Mouse (Mus musculus) forebrain, embryonic 12.5 days (tissue): ENCODE results near the gene Syndig1. TPM values are rescaled to one million over a fixed set of nuclear protein-coding genes. Genes with fewer than 3 reads are reported as not detected.

Experiments
- polyA plus RNA-seq: library from polyadenylated mRNA; unstranded; fragments of >200 nt; fragmentation: Nextera tagmentation; extraction: Ambion mirVana; gene quantifications from 2 replicates; pipeline ENCODE4 v1.2.1, GENCODE M21; 2016

Gene Syndig1
- polyA plus RNA-seq, 1 experiment from 2014 or later = 8.1 TPM

Other genes starting within 250 kb of the Syndig1 start
- gene C530025M09Rik, start 2.0 kb downstream of the Syndig1 start, polyA plus RNA-seq = 0.42 and 0.89 TPM in 2 replicates